Mouse (Mus musculus) C2C12 (cell line): ENCODE data around the gene Gm28048.
A peak's percentile ranks its signal among the peaks of the same experiment; 100 is the strongest.

Source experiments
- CEBPB ChIP-seq: IDR thresholded peaks from one replicate; pipeline ENCODE4 v1.6.1; 2011; ENCODE audit warnings: low read depth, mild to moderate bottlenecking, control low read depth, moderate library complexity
- CTCF ChIP-seq: IDR thresholded peaks from one replicate; pipeline ENCODE4 v1.5.1; 2011; ENCODE audit not compliant: control insufficient read depth, insufficient read depth, insufficient read length
- FOSL1 ChIP-seq: IDR thresholded peaks from one replicate; pipeline ENCODE4 v1.8.0; 2011; ENCODE audit warnings: mild to moderate bottlenecking, low read length; ENCODE audit not compliant: poor library complexity, insufficient read depth, severe bottlenecking
- MYOG ChIP-seq: IDR thresholded peaks from one replicate; pipeline ENCODE4 v1.6.1; 2011; ENCODE audit not compliant: control insufficient read depth, insufficient read length; ENCODE audit errors: extremely low read depth
- USF1 ChIP-seq: IDR thresholded peaks from one replicate; pipeline ENCODE4 v1.6.1; 2011; ENCODE audit warnings: low read depth, mild to moderate bottlenecking, control low read depth, moderate library complexity

GRCm38 (mm10) chr11:22891876-22892275 is 90.0 kb downstream of the Gm28048 start:
- TF ChIP-seq MYOG (no peak), USF1 (no peak), CTCF (no peak), FOSL1 (no peak), CEBPB (peak; percentile 32)
